Mouse (Mus musculus) thymus, postnatal 4 days (tissue): ENCODE measurements around the gene Uba52.

ENCODE experiments used
- DNase-seq: peaks from one replicate; pipeline ENCODE4 v3.0.0; 2021

The Uba52 gene

DNA sequence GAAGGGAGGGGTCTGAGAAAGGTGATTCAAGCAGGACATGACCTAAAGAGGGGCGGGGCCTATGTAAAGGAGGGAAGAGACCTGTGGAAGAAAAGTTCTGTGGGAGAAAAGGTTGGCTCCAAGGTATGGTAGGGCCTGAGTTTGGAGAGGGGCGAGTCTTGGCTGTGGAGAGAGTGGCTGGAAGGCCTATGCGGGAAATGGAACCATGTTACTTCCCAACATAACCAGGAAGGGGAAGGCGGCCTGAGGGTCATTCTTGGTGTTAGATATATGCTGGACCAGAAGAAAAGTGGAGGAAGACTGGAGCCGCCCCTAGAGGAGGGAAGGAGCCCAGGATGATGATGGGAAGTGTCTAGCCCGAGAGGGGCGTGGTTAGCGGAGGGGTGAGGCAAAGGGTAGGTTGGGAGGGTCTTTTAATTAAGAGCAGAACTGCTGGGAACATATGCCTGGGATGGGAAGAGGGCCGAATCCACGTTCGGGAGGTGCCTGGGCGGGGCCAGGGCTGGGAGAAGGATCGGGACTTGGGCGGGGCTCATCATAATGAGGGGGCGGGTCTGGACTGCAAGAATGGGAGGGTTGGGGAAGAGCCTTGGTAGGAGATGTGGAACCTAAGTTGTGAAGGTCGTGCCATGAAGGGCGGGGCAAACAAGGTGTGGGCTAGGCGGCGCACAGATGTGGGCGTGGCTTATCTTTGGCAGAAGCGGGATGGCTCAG lies 33.2 kb downstream of the Uba52 start:
- DNase-seq = peak; percentile 47

- DNase-seq = peak; percentile 97
Measured at GRCm38 (mm10) chr8:70476333-70477268, 34.0 kb downstream of the Uba52 start, which contains the start of gene Klhl26. Gene Klhl26 (minus strand): TSS chr8:70476968.

DNA sequence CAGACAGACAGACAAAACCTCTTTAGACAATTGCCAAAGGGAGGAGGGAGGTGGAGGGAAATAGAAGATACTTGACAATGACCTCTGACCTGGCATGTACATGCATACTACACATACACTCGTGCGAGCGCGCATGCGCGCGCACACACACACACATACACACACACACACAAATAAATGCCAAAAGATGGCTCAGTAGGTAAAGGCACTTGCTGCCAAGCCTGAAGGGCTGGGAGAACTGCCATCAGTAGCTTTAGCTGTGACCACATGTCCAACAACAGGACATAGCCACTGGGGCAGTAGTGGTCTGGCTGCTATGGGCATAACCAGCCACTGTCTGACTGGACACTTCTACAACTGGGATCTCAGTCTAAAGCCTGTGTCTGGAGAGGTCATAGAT lies 38.7 kb downstream of the Uba52 start:
- DNase-seq = no peak

GRCm38 (mm10) chr8:70469938-70470337 lies 40.7 kb downstream of the Uba52 start:
- DNase-seq = no peak

DNA sequence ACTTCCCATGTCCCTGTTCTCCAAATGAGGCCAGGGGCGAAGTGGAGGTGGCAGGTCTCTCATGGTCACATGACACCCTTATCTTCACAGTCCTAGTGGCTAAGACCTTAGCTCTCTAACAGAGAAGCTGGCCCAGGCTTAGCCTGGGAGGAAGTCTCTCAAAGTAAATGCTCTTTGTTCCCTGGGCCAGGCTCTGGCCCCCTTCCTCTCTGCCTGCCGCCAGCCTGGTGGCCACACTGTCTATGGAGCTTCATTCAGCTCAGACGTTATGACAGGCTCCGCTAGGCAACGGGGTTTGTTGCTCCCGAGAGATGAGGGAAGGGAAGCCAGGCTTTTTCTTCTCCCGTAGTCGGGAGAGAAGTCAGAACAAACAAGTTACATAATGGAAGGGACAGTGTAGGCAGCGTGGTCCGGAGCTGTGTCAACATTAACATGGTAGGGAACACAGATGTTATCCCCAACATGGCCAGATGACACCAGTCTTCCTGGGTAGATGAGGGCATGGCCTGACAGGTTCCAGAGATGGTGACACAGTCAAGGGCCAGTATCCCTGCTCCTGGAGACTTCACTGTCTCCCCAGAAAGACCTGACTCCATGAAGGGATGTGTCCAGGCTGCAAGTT lies 41.2 kb downstream of the Uba52 start:
- DNase-seq = no peak

GRCm38 (mm10) chr8:70468733-70469132 lies 41.9 kb downstream of the Uba52 start:
- no peak for DNase-seq

DNA sequence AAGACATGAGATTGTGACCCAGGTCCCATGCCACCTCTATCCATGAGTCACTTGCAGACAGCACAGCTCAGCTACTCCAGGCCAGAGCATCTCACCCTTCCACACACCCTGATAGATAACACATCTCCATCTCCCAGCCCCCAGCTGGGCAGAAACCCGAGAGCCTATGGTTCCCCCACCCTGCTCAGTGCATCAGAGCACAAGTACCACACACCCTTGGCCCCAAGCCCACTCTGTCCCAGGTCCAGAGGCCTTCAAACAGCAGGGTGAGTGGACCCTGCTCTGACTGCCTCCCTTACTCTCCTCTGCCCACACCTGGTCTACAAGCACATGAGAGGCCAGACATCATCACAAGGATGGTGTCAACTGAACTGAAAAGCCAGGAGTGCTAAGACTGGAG lies 42.7 kb downstream of the Uba52 start:
- no peak for DNase-seq

- no peak for DNase-seq
Measured at GRCm38 (mm10) chr8:70467229-70467725, 43.3 kb downstream of the Uba52 start.

- DNase-seq = no peak
Measured at GRCm38 (mm10) chr8:70466771-70467170, 43.8 kb downstream of the Uba52 start.

- no peak for DNase-seq
Measured at GRCm38 (mm10) chr8:70466305-70466704, 44.3 kb downstream of the Uba52 start.

DNA sequence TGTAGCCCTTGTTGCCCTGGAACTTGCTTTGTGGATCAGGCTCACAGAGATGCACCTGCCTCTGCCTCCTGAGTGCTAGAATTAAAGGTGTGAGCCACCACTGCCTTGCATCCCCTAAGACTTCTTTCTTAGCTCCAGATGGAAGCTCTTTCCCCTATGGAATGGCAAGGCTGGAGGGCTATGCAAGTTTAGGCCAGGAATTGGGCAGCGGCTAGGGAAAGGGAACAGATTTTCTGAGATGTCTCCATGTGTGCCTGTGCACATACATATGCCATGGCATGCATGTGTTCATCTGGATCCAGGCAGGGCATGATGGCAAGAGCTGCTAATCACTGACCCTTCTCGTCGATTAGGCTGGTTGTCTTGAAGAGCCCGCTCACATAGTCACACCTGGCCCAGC lies 44.9 kb downstream of the Uba52 start:
- no peak for DNase-seq

GRCm38 (mm10) chr8:70464162-70464561 lies 46.4 kb downstream of the Uba52 start:
- DNase-seq = no peak

DNA sequence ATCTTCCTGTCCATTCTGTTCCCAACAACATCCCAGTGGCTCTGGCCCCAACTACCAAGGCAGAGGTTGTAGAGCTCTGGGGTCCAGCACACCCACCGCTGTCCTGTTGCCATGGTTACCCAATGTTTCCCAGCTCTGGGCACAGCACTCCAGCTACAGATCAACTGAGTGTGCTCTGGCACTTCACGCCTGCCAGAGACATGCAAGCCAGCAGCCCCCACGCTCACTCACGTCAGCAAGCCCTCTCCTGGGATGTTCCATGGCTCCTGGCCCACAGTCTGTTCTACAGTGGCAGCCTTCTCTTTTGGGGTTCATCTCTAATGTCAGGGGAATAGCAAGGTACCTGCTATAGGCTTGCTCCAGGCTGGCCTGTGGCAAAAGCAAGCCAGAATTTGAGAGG lies 47.3 kb downstream of the Uba52 start:
- DNase-seq = no peak

DNA sequence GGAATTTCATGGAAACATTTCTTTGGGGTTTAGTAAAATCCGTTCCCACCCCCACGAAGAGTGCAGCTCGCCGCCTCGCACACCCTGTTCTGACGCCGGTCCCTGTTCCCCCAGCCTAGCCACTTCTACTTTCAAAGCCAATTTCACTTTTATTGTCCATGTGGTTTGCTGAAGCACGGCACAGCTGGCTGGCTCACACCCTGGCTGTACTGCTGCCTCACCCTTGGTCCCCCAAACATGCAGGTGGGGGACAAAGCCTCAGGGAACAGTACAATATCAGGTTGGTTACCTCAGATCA lies 48.1 kb downstream of the Uba52 start:
- no peak for DNase-seq

DNA sequence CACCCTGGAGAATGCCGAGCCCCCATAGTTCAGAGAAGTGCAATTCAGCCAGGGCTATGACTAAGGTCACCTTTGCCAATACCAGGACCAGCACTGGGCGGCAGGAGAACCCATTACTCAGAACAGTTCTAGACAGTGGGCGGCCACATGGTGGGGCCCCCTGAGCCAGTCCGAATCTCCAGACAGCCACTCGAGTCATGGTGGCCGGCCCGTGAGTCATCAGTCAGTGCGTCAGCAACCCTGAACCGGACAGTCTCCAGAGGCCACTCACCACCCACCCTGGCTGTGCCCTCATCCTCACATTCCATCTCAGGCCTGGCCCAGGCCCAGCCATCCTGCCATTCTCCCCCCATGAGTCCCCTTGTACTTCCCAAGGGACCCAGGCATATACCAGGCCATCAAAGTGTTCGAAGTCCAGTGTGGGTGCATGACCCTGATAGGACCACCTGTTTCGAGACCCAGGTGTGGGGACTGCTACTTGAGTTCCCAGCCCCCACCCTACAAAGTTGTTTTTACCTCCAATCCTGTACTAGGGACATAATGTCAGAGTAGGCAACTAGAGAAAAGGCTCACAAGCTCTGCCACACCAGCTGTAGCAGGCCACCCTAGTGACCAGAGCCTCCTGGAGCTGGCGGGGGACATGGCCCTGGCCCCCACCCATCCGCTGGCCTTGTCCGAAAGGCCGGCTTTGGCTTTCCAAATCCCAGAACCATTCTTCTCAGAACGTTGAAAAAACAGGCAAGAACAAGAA lies 48.7 kb downstream of the Uba52 start:
- no peak for DNase-seq

DNA sequence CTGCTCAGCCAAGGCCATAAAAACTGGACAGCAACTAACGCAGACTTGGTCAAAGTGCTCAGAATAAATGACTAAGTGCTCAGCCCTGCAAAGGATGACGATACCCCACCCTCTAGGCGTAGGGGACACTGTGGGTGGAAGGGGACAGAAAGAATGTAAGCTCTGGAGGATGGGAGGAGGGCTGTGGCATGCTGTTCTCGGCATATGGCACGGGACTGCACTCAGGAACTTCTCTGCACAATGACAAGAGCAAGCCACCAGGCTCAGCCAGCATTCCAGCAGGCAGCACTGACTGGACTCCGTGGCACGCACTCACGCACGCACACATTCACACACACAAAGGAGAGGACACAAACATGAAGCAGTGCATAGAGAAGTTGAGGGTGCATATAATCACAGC lies 50.0 kb downstream of the Uba52 start:
- no peak for DNase-seq

- no peak for DNase-seq
Measured at GRCm38 (mm10) chr8:70460199-70460598, 50.4 kb downstream of the Uba52 start.

GRCm38 (mm10) chr8:70459636-70460035 lies 51.0 kb downstream of the Uba52 start:
- DNase-seq = no peak

GRCm38 (mm10) chr8:70458462-70458861 lies 52.1 kb downstream of the Uba52 start:
- DNase-seq = no peak
